Mouse (Mus musculus) spleen, embryonic (tissue): ENCODE measurements around the gene Kpna6.

Experiments used
- CTCF ChIA-PET: fragments of 350-600 bp; sonication (Branson Sonifier 250); formaldehyde crosslinking; loops from one replicate; lab custom pipeline; 2022; lab: Charles Lee

Gene Kpna6

DNA sequence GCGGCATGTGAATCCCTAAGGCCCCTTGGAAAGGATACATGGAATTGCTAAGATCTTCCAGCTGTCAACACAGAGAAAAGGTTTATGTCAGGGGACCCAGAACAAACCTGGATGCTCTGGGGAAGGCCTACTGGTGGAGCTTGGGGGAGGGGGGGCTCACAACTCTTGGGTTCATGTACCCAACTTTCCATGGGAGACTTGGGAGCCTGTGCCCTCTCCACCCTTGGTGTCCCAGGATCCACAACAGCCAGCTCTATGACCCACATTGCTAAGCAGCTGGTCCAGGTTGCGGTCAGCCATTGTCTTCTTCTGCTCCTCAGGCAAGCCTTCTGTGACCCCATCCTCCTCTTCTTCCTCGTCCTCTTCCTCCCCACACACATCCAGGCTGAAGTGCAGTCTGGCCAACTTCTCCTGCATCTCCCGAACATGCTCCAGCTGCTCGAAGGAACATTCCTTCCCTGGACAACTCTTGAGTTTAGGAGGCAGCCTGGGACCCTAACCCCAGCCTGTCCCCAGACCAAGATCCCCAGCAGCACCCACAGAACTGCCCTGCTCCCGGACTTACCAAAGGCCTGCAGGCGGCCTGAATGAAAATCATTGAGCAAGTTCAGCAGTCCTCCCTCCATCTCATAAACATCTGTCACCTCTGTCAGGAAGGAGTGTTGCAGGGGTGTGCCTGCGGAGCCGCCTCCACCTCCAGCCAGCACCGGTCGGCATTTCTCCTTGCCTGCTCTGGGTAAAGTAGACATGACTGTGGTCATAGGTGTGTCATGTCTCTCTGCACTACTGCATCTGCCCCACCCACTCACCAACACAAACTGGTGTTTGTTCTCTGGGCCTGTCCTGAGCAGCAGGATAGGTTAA is 51.9 kb downstream of the Kpna6 start:
- CTCF ChIA-PET, result no interaction called here

GRCm38 (mm10) chr4:129618786-129619691 is 53.5 kb downstream of the Kpna6 start, which contains the start of gene Iqcc:
TSS of gene Iqcc (minus strand) at chr4:129619099.
- CTCF ChIA-PET, result interaction anchor here (0.7 kb wide), 1 partner anchor 77 kb away, joined by 4 read pairs; no protein-coding TSS in a partner anchor

- CTCF ChIA-PET, result no interaction called here
These were observed 54.5 kb downstream of the Kpna6 start for GRCm38 (mm10) chr4:129618031-129618430.

GRCm38 (mm10) chr4:129617121-129617641 is 55.4 kb downstream of the Kpna6 start:
- CTCF ChIA-PET, result no interaction called here

DNA sequence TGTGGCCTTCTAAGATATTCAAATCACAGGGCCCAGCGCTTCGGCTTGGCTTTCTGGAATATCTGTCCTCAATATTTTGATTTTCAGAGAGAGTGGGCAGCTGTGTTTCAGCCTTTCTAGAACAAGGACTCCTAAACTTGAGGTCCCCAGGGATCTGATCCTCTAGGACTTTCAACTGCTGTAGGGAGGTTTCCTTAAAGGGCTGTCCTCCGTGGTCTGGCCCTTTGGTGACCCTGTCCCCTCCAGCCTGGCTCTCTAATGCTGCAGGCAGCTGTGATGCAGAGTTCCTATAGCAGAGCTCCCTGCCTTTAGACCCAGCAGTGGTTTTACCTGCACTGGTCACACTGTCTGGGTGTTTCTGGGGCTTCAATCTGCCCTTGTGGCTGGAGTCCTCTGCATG is 55.9 kb downstream of the Kpna6 start:
- CTCF ChIA-PET, result interaction anchor here (0.5 kb wide), 1 partner anchor 68 kb away, joined by 3 read pairs; no protein-coding TSS in a partner anchor

- CTCF ChIA-PET, result no interaction called here
These were observed 56.7 kb downstream of the Kpna6 start for GRCm38 (mm10) chr4:129615801-129616290.

DNA sequence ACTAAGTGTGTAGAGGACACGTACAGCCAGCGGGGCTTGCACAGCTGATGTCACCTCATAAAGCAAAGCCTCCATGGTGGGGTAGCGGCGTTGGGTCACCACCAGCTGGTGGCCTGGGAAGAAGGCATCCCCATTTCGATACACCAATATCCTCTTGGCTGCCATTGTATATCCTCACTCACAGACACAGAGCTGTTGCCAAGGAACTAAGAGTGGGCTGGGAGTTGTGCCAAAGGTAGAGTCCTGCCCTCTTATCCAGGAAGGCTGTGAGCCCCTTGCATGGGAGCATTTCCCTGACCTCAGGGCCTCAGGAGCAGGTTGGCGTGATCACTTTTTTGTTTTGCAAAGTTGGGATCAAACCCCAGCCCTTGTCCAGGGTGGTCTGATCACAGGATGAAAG is 58.5 kb downstream of the Kpna6 start, which contains the start of gene Dcdc2b:
Gene Dcdc2b, minus strand, starts transcription at position 165 of the 400 bp plus-strand sequence.
- CTCF ChIA-PET, result no interaction called here

DNA sequence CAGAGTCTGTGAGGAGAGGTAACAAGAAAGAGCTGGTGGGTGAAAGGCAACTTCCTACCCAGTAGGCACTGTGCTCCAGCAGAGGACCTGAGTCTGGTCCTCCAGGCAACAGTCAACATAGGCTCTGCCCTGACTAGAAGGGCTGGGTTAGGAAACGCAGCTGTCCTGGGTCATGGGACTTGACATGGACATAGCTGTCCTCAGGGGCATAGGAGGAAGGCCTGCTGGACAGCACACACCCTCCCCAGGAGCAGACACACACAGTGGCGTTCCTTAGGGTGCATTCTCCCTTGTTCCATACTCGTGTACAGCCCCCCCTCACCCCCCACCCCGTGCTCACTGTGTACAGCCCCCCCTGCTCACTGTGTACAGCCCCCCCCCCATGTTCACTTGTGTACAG is 62.1 kb downstream of the Kpna6 start:
- CTCF ChIA-PET, result interaction anchor here (0.6 to 1.0 kb wide), 2 partner anchors 34 to 62 kb away, joined by 3 to 11 read pairs; no protein-coding TSS in a partner anchor

- CTCF ChIA-PET, result no interaction called here
These were observed 62.5 kb downstream of the Kpna6 start for GRCm38 (mm10) chr4:129610026-129610425.

- CTCF ChIA-PET, result interaction anchor here (0.6 to 1.7 kb wide), 4 partner anchors 33 to 101 kb away, joined by 3 to 13 read pairs (median 6); no protein-coding TSS in a partner anchor
These were observed 63.4 kb downstream of the Kpna6 start for GRCm38 (mm10) chr4:129609139-129609631.

- CTCF ChIA-PET, result interaction anchor here (0.9 to 1.7 kb wide), 3 partner anchors 24 to 258 kb away, joined by 3 to 9 read pairs (median 7); no protein-coding TSS in a partner anchor
These were observed 64.0 kb downstream of the Kpna6 start for GRCm38 (mm10) chr4:129608426-129609025.

- CTCF ChIA-PET, result interaction anchor here (1.0 kb wide), 1 partner anchor 53 kb away, joined by 3 read pairs; no protein-coding TSS in a partner anchor
These were observed 72.1 kb downstream of the Kpna6 start, which contains the start of the genes Eif3i and Tmem234 for GRCm38 (mm10) chr4:129600233-129601158. TSS of gene Eif3i (minus strand) at chr4:129600648. TSS of gene Tmem234 (plus strand) at chr4:129600668.
